Mouse (Mus musculus) G1E (cell line): ENCODE data around the gene Tmem104.

Experiments
- CTCF ChIP-seq: IDR thresholded peaks from 2 replicates; pipeline ENCODE4 v1.5.1; 2012; ENCODE audit warnings: low read depth, low read length, inconsistent platforms, mixed read lengths
- GATA1 ChIP-seq: IDR thresholded peaks from 2 replicates; pipeline ENCODE4 v1.6.1; 2012; ENCODE audit warnings: borderline replicate concordance, low read length, inconsistent platforms, mixed read lengths
- GATA2 ChIP-seq: IDR thresholded peaks from 2 replicates; pipeline ENCODE4 v1.6.1; 2012; ENCODE audit warnings: low read depth, low read length, inconsistent platforms, borderline replicate concordance
- POLR2AphosphoS5 ChIP-seq: IDR thresholded peaks from 2 replicates; pipeline ENCODE4 v1.6.1; 2012; ENCODE audit warnings: low read depth, low read length, inconsistent platforms; ENCODE audit not compliant: insufficient replicate concordance
- TAL1 ChIP-seq: conservative IDR thresholded peaks from 2 replicates; pipeline ENCODE4 v1.6.1; 2012; ENCODE audit warnings: low read depth, low read length, inconsistent platforms, mixed read lengths

DNA sequence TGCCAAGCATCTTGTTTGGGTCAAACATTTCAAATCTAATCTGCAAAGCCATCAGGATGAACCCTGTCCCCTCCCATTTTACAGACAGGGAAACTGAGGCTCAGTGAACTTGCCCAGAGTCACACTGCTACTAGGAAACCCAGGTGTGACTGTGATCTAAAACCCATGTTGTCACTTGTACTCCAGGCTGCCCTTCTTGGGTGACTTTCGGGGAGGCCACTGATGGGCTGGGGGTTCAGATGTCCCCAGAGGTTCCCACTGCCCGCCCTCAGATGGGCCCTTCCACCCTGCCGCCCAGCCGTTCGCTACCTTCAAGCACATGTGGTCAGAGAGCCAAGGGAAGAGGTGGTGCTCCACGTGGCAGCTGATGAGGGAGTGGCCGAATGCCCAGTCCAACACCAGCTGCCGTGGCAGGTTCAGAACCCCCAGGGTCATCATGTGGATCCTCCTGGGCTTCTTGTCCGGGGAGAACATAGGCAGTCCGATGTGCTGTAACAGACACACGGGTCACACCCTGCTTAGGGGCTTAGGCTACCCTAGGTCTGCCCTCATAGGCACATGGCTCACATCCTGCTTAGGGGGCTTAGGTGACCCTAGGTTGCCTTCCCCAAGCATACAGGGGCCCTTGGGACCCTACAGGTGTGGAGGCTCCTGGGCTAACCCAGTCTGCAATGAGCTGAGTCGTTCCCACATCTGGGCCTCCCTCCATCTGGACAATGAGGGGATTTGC is 96.8 kb downstream of the Tmem104 start:
- TF ChIP-seq CTCF, result no peak
- TF ChIP-seq GATA1, result no peak
- TF ChIP-seq POLR2AphosphoS5, result no peak
- no peak for TF ChIP-seq TAL1
- TF ChIP-seq GATA2, result no peak
